Mouse (Mus musculus) hindbrain, embryonic 14.5 days (tissue): ENCODE measurements at regions not wholly inside any gene's neighbourhood (a gene's known extent, or its start where the extent isn't known, plus 50 kb on each side); places are given as distances from the start of the nearest gene placed in this dataset.

Source experiments
- ATAC-seq: fragments of 200-750 bp; cut with Nextera tagmentation; 2 replicates; pipeline ENCODE4 v1.8.0; 2017; ENCODE audit warnings: moderate number of reproducible peaks, mild to moderate bottlenecking, moderate TSS enrichment, moderate library complexity; ENCODE audit not compliant: low FRiP score
- DNase-seq: peaks from one replicate; pipeline ENCODE4 v3.0.0-alpha.2; 2015; ENCODE audit warnings: low spot score
- H3K27ac ChIP-seq: fragments of 300-500 bp; sonication (generic); 2 replicates; pipeline ENCODE4 v1.5.1; 2014; ENCODE audit warnings: mild to moderate bottlenecking, moderate library complexity
- H3K27me3 ChIP-seq: fragments of 300-500 bp; sonication (generic); 2 replicates; pipeline ENCODE4 v1.6.1; 2014; ENCODE audit warnings: mild to moderate bottlenecking, low read length, mixed read lengths; ENCODE audit not compliant: control insufficient read depth, insufficient read depth
- H3K36me3 ChIP-seq: fragments of 300-500 bp; sonication (generic); replicated peaks from 2 replicates; pipeline ENCODE4 v1.6.1; 2014; ENCODE audit not compliant: control insufficient read depth, insufficient read depth
- H3K4me1 ChIP-seq: fragments of 300-500 bp; sonication (generic); replicated peaks from 2 replicates; pipeline ENCODE4 v1.6.1; 2014; ENCODE audit warnings: antibody characterized with exemption, low read length, mixed read lengths; ENCODE audit not compliant: control insufficient read depth, insufficient read depth
- H3K4me2 ChIP-seq: fragments of 300-500 bp; sonication (generic); replicated peaks from 2 replicates; pipeline ENCODE4 v1.6.1; 2014; ENCODE audit warnings: mild to moderate bottlenecking, moderate library complexity
- H3K4me3 ChIP-seq: fragments of 300-500 bp; sonication (generic); replicated peaks from 2 replicates; pipeline ENCODE4 v1.5.1; 2014; ENCODE audit warnings: mild to moderate bottlenecking, low read length
- H3K9ac ChIP-seq: fragments of 300-500 bp; sonication (generic); 2 replicates; pipeline ENCODE4 v1.6.1; 2014
- H3K9me3 ChIP-seq: fragments of 300-500 bp; sonication (generic); 2 replicates; pipeline ENCODE4 v1.6.1; 2016; ENCODE audit warnings: low read length; ENCODE audit not compliant: control insufficient read depth
- WGBS: fragments of 180-500 bp; shearing (Covaris S2); extraction: QIAGEN DNeasy Blood & Tissue Kit; methylation state at CpG from one replicate; pipeline ENCODE4 v1.1.7; 2014; 5-methylcytosine and 5-hydroxymethylcytosine counted together

GRCm38 (mm10) chr4:34105251-34105650, 55.3 kb upstream of the Spaca1 start:
- no peaks in the 10 kb centered on the region for H3K4me1 ChIP-seq
- ATAC-seq (no peak), DNase-seq (no peak)
- H3K36me3 ChIP-seq = no peaks in the 10 kb centered on the region
- no peak overlapping the region for H3K9ac ChIP-seq
- H3K27me3 ChIP-seq = no peaks in the 10 kb centered on the region
- H3K9me3 ChIP-seq = peaks cover 25% of the 10 kb centered on the region
- WGBS = 98% methylated on average over 2 of the region's 2 CpGs
- no peak overlapping the region for H3K4me3 ChIP-seq
- no peak overlapping the region for H3K27ac ChIP-seq
- no peak overlapping the region for H3K4me2 ChIP-seq

GRCm38 (mm10) chr4:34114323-34114722, 64.3 kb upstream of the Spaca1 start:
- WGBS = 40% methylated on average over 6 of the region's 6 CpGs
- H3K9me3 ChIP-seq = no peaks in the 10 kb centered on the region
- H3K27ac ChIP-seq = no peak overlapping the region
- no peaks in the 10 kb centered on the region for H3K4me1 ChIP-seq
- H3K4me3 ChIP-seq = no peak overlapping the region
- no peak for ATAC-seq
- no peaks in the 10 kb centered on the region for H3K36me3 ChIP-seq
- H3K27me3 ChIP-seq = no peaks in the 10 kb centered on the region
- no peak for DNase-seq
- H3K9ac ChIP-seq = no peak overlapping the region
- H3K4me2 ChIP-seq = no peak overlapping the region

- no peak overlapping the region for H3K4me3 ChIP-seq
- WGBS = 59% methylated on average over 1 of the region's 1 CpGs
- no peak overlapping the region for H3K9ac ChIP-seq
- no peaks in the 10 kb centered on the region for H3K36me3 ChIP-seq
- H3K4me1 ChIP-seq = no peaks in the 10 kb centered on the region
- ATAC-seq = no peak
- DNase-seq = no peak
- no peak overlapping the region for H3K4me2 ChIP-seq
- H3K27ac ChIP-seq = no peak overlapping the region
- H3K27me3 ChIP-seq = no peaks in the 10 kb centered on the region
- H3K9me3 ChIP-seq = no peaks in the 10 kb centered on the region
Measured at GRCm38 (mm10) chr4:34117086-34117485, 67.1 kb upstream of the Spaca1 start.

GRCm38 (mm10) chr4:34122959-34123520, 73.0 kb upstream of the Spaca1 start:
- H3K4me3 ChIP-seq = no peak overlapping the region
- H3K4me2 ChIP-seq = no peak overlapping the region
- H3K36me3 ChIP-seq = no peaks in the 10 kb centered on the region
- no peaks in the 10 kb centered on the region for H3K4me1 ChIP-seq
- no peak overlapping the region for H3K9ac ChIP-seq
- no peak overlapping the region for H3K27ac ChIP-seq
- DNase-seq (no peak), ATAC-seq (no peak)
- H3K27me3 ChIP-seq = no peaks in the 10 kb centered on the region
- 85% methylated on average over 9 of the region's 9 CpGs for WGBS
- no peaks in the 10 kb centered on the region for H3K9me3 ChIP-seq

GRCm38 (mm10) chr4:34128224-34128623, 78.2 kb upstream of the Spaca1 start:
- Histone ChIP-seq H3K4me3 (no peak overlapping the region), H3K9me3 (no peaks in the 10 kb centered on the region), H3K4me2 (no peak overlapping the region), H3K9ac (no peak overlapping the region), H3K36me3 (no peaks in the 10 kb centered on the region), H3K27ac (no peak overlapping the region), H3K4me1 (no peaks in the 10 kb centered on the region), H3K27me3 (no peaks in the 10 kb centered on the region)
- no peak for ATAC-seq
- no peak for DNase-seq
- 46% methylated on average over 4 of the region's 4 CpGs for WGBS

- ATAC-seq (no peak; the same call in 1 of the 2 replicates), DNase-seq (no peak)
- H3K9me3 ChIP-seq = no peaks in the 10 kb centered on the region
- H3K36me3 ChIP-seq = no peaks in the 10 kb centered on the region
- H3K4me3 ChIP-seq = no peak overlapping the region
- 76% methylated on average over 2 of the region's 2 CpGs for WGBS
- no peak overlapping the region for H3K4me2 ChIP-seq
- H3K27ac ChIP-seq = no peak overlapping the region
- no peak overlapping the region for H3K9ac ChIP-seq
- no peaks in the 10 kb centered on the region for H3K27me3 ChIP-seq
- no peaks in the 10 kb centered on the region for H3K4me1 ChIP-seq
Measured at GRCm38 (mm10) chr4:34146133-34146867, 96.3 kb upstream of the Spaca1 start.

- Histone ChIP-seq H3K9me3 (no peaks in the 10 kb centered on the region), H3K27me3 (no peaks in the 10 kb centered on the region), H3K4me1 (no peaks in the 10 kb centered on the region), H3K4me2 (no peak overlapping the region), H3K9ac (no peak overlapping the region), H3K27ac (no peak overlapping the region), H3K36me3 (no peaks in the 10 kb centered on the region), H3K4me3 (no peak overlapping the region)
- DNase-seq = no peak
- 70% methylated on average over 5 of the region's 5 CpGs for WGBS
- no peak for ATAC-seq
Measured at GRCm38 (mm10) chr4:34148956-34149739, 99.2 kb upstream of the Spaca1 start.

GRCm38 (mm10) chr4:34151605-34152347, 101.8 kb upstream of the Spaca1 start:
- no peak overlapping the region for H3K9ac ChIP-seq
- no peak overlapping the region for H3K27ac ChIP-seq
- no peaks in the 10 kb centered on the region for H3K4me1 ChIP-seq
- no peak for DNase-seq
- no peak overlapping the region for H3K4me2 ChIP-seq
- no peak for ATAC-seq
- H3K4me3 ChIP-seq = no peak overlapping the region
- 67% methylated on average over 10 of the region's 10 CpGs for WGBS
- no peaks in the 10 kb centered on the region for H3K27me3 ChIP-seq
- no peaks in the 10 kb centered on the region for H3K9me3 ChIP-seq
- no peaks in the 10 kb centered on the region for H3K36me3 ChIP-seq

- Histone ChIP-seq H3K4me3 (no peak overlapping the region), H3K27me3 (no peaks in the 10 kb centered on the region), H3K9me3 (no peaks in the 10 kb centered on the region), H3K4me2 (no peak overlapping the region), H3K27ac (no peak overlapping the region), H3K4me1 (no peaks in the 10 kb centered on the region), H3K36me3 (no peaks in the 10 kb centered on the region), H3K9ac (no peak overlapping the region)
- WGBS = 90% methylated on average over 6 of the region's 6 CpGs
- DNase-seq = no peak
- no peak for ATAC-seq
Measured at GRCm38 (mm10) chr4:34155501-34155900, 105.5 kb upstream of the Spaca1 start.
